Mouse (Mus musculus): ENCODE data around the gene Tgm7.

Tgm7 gene

DNA sequence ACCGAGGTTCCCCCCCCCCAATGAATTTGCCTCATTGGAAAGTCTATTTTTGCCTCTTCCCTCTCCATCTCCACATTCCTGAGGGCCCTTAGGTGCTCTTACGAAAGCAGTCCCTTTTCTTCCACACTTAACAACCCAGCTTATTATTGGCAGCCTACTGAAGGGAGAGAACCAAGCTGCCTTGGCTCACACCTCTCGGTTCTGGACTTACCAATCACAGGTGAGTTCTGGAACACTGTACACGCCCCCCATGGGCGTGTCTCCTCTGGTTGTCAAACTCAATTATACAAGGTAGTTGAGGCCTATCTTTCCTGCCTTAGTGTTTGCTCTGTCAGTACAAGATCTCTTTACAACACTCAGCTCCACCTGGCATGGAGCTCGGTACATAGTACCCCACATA is 37.7 kb downstream of the Tgm7 start:
- no peak for DNase-seq

DNA sequence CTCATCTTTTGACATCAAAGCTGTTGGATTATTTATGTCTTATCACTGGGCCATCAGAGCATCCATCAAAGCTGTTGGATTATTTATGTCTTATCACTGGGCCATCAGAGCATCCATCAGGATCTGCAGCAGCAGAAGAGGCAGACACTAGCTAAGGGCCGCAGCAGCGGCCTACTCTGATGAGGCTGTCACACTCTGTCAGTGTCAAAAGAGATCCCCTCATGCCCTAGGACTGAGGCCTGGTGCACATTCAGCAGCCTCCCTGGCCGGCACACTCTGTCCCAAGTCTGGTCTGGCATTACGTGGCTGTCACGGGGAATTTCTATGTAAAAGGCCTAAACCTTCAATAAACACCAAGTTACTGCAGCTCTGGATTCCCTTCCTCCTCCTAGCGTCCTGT is 40.1 kb downstream of the Tgm7 start:
- no peak for DNase-seq

DNA sequence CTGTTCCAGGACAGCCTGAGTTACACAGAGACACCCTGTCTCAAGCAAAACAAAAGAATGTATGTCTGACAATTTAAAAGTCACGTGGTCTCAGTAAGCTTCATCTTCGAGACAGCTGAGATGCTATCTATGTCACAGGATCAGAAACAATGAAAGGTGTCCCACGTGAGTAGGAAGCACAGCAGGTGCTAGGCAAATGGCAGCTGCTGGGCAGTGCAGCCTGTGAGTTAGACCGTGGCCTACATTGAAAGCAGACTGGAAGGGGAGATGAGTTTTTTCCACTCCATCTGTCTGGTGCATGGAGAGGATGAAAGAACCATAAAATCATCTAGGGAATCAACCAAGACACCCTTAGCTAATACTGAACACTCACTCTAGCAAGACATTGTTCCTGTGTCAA is 42.5 kb downstream of the Tgm7 start:
- DNase-seq = no peak

GRCm38 (mm10) chr2:121061315-121061714 is 48.3 kb downstream of the Tgm7 start:
- no peak for DNase-seq

GRCm38 (mm10) chr2:121057997-121058396 is 51.6 kb downstream of the Tgm7 start:
- DNase-seq = no peak

GRCm38 (mm10) chr2:121055915-121056314 is 53.7 kb downstream of the Tgm7 start:
- DNase-seq = no peak

- DNase-seq = peak; percentile 51
These were observed 55.5 kb downstream of the Tgm7 start for GRCm38 (mm10) chr2:121054060-121054459.

- DNase-seq = no peak
These were observed 57.4 kb downstream of the Tgm7 start for GRCm38 (mm10) chr2:121052176-121052575.

- DNase-seq = no peak
These were observed 63.9 kb downstream of the Tgm7 start for GRCm38 (mm10) chr2:121045653-121046052.

Data from cerebellum, adult 9-10 months (tissue).